Mouse (Mus musculus) embryonic fibroblast, embryonic 13.5 days (primary cell): ENCODE measurements at regions not wholly inside any gene's neighbourhood (a gene's known extent, or its start where the extent isn't known, plus 50 kb on each side); places are given as distances from the start of the nearest gene placed in this dataset.

ENCODE experiments used
- CTCF ChIP-seq: IDR thresholded peaks from 2 replicates; pipeline ENCODE4 v1.5.1; 2011; ENCODE audit warnings: mild to moderate bottlenecking, control low read depth, low read length, moderate library complexity, borderline replicate concordance; ENCODE audit not compliant: insufficient read depth
- POLR2A ChIP-seq: IDR thresholded peaks from 2 replicates; pipeline ENCODE4 v1.6.1; 2011; ENCODE audit warnings: low read depth, mild to moderate bottlenecking, control low read depth, low read length, moderate library complexity

DNA sequence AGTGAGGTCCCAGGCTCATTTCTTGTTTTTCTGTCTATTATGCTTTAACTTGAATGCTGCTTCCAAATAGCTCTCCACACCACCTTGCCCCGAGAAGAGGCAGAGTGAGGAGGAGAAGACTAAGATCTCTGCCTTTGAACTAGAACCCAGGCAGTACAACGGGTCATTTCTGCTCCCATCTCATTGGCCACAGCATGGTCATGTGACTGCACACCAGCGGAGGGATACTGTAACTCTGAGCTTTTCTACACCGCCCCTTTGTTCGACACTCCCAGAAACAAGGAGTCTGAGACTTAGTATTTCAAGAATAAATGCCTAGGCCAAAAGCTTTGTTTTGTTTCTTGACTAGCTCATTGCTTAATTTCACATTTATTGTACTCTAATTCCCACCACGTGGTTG is 230.5 kb upstream of the Habp2 start:
- TF ChIP-seq CTCF (no peak), POLR2A (no peak)
